Mouse (Mus musculus) small intestine, adult 2 months (tissue): ENCODE data around the gene Gadd45a.

Source experiments
- CTCF ChIP-seq: fragments of 200-500 bp; IDR thresholded peaks from 2 replicates; pipeline ENCODE4 v1.5.1; 2012; ENCODE audit warnings: low read depth, mild to moderate bottlenecking, control low read depth, inconsistent platforms, low read length, moderate library complexity, mixed read lengths; ENCODE audit not compliant: insufficient replicate concordance, insufficient read length; ENCODE audit errors: extremely low read depth
- POLR2A ChIP-seq: fragments of 200-500 bp; IDR thresholded peaks from 2 replicates; pipeline ENCODE4 v1.6.1; 2012; ENCODE audit warnings: low read depth, mild to moderate bottlenecking, control low read depth, inconsistent platforms, low read length, moderate library complexity

DNA sequence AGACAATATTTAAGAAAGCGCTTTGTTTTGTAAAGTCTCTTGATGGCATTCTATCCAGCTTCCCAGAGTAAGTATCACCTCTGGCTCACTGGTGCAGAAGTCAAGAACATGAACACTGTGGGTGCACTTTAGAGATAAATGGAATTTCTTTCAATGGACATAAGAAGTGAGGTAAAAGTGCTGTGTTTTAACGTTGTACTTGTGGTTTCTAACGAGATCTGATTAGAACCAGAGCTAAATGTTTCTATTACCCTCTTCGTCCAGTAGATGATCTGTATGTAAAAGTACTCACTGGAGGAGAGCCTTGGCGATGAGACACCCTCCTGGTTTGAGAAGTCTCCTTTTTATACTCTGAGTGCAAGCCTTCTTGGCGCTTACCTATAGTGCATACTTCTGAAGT, 48.2 kb downstream of the Gadd45a start:
- TF ChIP-seq CTCF (no peak), POLR2A (no peak)
